Mouse (Mus musculus): ENCODE measurements around the gene Lamtor2.
"Not testable (repeated sequence)": the region's sequence is repeated elsewhere in the genome, so short reads cannot be mapped to it uniquely, and the experiment has no call there.

Lamtor2 gene

DNA sequence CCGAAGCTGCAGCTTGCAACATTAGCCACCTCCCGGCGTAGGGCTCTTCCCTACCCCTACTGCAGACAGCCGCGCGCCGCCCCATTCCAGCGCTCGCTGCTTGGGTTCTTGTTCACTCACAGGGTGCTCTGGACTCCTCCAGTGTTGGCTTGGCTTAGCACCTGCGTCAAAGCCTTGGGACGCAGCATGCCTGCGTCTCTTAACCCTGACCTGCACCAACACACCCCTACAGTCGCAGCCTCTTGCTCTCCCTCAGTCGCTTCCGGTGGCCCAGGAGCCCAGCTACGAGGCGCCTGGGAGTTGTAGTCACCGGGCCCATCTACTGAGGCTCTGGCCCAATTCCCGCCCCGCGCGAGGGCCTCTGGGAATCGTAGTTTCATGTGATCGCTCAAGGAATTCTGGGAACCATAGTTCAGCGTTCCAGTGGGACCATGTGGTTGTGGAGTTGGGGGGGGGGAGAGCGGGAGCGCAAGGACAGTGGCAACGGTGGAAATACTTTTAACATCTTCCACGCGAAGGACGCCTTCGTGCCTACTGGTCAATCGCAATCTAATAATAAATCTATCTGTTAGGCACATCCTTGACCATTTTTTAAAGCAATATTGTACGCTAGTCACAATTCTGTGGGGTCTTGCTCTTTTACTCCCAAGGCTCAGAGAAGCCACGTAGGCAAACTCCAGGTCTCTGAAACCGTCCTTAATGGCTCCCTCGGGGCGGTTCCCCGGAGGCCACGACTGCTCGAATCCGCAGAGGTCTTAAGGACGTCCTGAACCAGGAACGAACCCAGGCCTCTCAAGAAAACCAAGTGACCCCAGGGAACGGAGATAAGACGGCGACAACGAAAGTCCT lies at the start of gene Lamtor2:
Gene Lamtor2 (minus strand): TSS at position 399 of the 849 bp plus-strand sequence.
- peak; percentile 98 for DNase-seq (ENCODE audit: low read depth, low spot score)

DNA sequence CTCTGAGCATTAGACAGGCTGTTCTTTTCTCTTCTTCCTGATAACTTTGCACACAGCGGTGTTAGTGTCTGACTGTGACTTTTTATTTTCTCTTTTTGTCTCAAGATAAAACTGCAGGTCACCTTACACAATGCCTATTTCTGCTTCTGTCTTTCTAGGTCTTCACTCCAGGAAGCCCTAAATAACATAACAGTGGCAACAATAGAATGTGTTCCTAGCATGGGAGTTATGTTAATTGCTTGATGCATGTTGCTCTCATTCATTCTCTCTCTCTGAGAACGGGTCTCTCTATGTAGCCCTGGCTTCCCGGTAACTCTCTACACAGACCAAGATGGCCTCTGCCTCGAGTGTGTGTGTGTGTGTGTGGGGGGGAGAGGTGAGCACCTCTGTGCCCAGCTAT lies 49.6 kb upstream of the Lamtor2 start:
- DNase-seq (ENCODE audit: low read depth, low spot score) = no peak

DNA sequence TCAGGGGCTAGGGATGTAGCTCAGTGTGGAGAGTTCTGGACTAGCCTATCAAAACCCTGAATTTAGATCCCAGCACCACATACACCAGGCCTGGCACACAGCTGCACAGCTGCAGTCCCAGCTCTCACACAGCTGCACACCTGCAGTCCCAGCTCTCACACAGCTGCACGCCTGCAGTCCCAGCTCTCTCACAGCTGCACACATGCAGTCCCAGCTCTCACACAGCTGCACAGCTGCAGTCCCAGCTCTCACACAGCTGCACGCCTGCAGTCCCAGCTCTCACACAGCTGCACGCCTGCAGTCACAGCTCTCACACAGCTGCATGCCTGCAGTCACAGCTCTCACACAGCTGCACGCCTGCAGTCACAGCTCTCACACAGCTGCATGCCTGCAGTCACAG lies 43.7 kb upstream of the Lamtor2 start:
- not testable (repeated sequence) for DNase-seq (ENCODE audit: low read depth, low spot score)

DNA sequence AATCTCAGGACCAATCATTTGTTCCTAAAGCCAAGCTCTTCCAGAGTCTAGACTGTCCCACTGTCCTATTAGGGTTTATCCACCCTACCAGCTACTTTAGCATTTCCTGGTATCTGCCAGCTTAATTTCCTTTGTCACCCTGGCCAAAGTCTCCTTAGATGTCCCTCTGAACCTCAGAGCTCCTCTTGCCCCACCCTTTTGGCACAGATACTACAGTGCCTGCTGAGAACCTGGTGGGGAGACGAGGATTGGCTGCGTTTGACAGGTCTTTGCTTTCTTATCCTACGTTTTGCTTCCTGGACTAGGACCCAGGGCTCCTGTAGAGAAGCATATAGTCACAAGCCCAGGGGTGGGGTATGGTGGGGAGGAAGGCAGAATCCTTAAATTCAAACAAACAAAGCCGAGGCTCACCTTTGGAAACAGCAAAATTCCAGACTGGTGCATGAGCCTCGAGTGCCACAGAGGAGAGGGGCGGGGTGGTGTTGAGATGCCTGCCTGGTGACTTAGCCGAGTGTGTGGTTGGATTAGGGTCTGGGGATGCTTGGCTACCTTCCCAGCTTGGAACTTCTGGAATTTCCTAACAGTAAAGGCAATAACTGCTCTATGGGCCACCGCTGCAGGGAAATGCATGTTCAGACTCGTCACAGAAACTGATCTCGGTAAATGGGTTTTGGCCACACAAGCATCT lies 41.2 kb upstream of the Lamtor2 start:
- DNase-seq (ENCODE audit: low read depth, low spot score) = no peak

DNA sequence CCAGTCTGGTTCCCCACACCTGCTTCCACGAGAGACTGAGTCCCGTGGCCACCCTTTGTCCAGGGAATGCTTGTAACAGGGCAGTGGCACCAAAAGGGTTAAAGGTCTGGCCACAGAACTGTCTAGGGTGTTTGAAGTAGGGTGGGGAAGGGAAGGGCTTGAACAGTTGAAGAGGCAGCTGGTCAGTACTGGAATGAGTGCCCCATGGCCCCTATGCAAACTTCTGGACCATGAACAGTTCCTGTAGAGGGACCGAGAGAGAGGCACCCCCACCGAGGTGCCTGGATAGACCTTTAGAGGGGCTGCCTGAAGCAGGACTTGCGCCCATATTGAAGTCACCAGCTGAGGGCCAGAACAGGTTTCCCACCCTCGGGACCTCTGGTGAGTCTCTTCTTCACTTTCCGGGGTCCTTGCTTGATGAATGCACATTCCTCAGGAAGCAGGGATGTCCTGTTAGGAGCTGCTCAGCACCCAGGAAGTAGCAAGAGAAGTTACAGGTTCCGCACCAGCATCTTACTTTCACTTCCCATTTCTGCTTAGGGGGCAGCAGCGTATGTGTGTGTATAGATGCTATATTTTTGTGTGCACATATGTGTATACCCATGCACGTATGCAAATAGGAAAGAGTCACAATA lies 40.2 kb upstream of the Lamtor2 start:
- no peak for DNase-seq (ENCODE audit: low read depth, low spot score)

DNA sequence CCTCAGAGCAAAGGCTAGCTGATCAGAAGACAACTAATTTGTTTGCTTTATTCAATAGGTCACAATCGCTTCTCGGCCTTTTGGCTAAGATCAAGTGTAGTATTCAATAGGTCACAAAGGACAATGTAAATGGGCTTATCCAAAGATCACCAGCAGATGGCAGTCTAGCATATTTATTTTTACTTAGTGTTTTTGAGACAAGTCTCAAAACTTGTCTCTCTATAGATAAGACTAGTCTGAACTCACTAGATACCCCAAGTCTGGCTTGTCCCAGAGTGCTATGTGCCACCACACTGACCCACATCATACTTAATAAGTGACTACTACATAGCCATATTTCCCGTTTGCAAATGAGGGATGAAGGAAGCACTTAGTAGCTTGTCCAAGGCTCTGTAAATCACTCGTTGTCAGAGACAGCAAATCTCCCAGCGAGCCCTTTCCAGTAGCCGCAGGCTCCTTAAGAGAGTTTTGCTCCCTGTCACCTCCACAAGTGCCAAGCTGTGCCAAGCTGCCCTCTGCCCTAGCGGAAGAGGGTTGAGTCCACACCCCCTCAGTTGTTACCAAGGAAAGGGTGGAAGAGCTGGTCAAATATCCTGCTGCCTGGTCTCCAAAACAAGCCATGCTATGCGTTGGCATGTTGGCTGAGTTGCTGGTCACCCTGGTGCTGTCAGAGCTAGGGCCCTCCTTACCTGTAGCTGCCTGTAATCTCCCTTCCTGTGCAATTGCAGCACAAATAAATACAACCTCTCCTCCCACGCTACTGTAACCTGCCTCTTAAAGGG lies 39.3 kb upstream of the Lamtor2 start:
- DNase-seq (ENCODE audit: low read depth, low spot score) = peak; percentile 57

DNA sequence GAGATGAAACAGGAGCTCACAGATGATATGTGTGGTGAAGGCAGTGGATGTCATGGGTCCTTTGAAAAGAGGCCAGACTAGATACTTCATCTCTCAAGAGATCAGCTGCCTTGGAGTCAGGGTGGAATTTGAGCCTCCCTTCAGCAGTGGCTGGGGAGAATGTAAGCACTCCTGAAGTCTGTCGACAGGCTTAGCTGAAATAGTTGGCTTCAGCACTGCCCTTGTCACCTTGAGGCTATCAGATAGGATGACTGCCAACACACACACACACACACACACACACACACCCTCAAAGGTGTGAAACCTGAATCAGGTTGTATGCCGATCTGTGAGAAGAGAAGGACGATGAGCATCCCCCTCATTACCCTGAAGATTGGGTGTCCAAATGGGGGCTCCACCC lies 38.2 kb upstream of the Lamtor2 start:
- DNase-seq (ENCODE audit: low read depth, low spot score) = no peak

DNA sequence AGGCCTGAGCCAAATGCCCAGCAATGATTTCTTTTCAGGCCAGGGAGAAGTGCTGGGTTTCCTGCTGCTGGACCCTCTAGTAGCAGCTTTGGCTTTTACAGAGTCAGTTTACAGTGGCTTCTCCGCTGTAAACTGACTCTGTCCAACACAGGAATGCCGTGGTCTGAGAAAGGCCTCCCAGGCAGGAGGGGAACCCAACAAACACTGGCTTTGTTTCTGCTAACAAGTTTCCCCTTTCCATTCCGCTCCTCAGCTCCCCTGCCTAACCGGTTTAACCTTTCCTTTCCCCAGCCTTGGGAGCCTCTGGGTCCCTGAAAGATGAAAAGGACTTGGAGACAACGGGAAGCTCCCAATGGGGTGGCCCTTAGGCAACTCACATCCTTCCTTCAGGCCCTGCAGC lies 37.4 kb upstream of the Lamtor2 start:
- no peak for DNase-seq (ENCODE audit: low read depth, low spot score)

DNA sequence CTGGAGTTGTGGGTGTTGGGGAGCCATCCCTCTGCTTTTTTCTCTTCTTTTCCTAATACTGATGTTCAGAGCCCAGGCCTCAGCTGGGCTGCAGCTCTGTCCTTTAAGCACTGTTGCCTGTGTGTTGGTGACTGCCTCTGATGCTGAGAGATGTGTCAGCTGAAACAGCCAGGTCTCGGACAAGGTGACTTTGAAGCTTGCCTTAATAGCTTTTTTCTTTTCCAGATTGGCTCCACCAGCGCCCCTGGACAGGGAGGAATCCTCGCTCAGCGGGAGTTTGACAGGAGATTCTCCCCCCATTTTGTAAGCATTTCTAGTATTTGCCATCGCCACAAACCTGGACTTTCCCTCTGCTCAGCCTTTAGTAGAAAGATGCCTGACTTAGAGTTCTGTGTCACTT lies 33.8 kb upstream of the Lamtor2 start:
- no peak for DNase-seq (ENCODE audit: low read depth, low spot score)

DNA sequence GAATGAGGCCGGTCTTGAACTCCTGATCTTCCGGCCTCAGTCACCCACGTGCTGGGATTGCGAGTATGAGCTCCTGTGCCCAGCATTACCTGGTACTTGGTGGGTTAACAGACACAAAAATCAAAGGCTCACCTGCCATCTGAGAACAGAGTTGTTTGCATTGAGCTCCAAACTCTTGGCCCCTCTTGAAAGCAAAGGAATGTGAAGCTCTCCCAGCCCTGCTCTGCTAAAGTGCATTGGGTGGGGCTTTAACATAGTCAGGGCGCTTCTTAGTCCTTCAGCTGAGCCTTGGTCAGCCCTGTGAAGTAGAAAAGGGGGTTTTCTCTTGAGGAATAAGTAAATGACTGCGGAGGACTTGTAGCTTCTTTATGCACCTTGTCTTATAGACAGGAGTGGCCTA lies 32.9 kb upstream of the Lamtor2 start:
- no peak for DNase-seq (ENCODE audit: low read depth, low spot score)

DNA sequence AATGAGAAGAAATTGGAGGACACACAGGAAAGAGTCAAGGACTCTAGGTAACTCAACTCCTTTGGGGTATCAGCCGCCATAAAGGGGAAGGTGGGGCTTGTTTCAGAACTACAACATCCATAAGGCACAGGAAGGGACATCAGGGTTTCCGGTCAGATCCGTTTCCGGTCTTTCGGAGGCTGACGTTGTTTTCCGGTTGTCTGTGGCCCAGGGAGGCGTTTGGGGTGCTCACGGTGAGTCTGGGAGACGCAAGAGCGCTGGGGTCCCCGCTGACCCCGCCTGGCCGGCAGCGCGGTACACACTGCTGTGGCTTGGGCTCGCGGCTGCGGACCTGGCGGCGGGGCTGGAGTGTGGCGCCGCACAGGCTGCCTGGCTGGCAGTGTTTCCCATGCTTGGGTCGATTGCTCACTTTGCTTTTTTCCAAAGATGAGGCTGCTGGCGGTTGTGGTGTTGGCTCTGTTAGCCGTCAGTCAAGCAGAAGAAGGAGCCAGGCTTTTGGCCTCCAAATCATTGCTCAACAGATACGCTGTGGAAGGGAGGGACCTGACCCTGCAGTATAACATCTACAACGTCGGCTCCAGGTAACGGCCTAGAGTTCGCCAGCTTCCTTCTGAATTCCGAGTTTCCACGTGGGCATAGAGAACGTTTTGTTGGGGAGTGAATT lies 26.7 kb upstream of the Lamtor2 start:
- peak; percentile 55 for DNase-seq (ENCODE audit: low read depth, low spot score)

DNA sequence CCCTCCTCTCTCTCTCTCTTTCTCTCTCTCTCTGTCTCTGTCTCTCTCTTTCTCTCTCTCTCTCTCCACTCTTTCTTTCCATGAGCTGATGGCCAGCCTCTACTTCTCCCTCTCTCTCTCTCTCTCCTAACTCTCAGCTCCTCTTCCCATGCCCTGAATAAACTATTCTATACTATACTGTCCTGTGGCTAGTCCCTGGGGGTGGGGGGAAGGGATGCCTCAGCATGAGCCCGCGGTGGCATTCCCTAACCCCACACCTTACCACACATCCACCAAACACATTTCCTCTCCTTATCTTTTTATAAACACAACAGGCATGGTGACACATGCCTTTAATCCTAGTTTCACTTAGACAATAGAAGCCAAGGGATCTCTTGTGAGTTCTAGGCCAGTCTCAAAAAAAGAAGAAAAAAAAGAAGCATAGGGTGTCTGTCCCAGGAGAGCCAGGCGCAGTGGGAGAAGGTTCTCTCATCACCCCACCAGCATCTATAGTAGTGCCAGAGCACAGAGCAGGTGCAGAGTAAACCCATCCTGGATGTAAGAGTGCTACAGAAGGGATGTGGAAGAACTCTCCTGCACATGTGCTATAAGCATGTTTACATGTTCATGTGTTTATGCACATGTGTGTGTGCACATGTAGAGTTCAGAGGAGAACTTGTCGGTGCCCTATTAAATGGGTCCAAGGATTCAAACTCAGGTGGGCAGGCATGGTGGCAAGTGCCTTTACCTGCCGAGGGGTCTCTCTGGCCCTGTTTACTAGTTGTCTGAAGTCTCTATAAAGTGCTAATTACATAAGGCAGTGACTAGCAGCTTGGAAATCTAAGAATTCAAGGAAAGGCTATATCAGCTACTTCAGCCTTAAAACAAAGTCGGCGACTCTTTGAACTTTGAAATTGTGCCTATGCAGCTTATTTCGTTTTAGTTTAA lies 25.9 kb upstream of the Lamtor2 start:
- no peak for DNase-seq (ENCODE audit: low read depth, low spot score)

DNA sequence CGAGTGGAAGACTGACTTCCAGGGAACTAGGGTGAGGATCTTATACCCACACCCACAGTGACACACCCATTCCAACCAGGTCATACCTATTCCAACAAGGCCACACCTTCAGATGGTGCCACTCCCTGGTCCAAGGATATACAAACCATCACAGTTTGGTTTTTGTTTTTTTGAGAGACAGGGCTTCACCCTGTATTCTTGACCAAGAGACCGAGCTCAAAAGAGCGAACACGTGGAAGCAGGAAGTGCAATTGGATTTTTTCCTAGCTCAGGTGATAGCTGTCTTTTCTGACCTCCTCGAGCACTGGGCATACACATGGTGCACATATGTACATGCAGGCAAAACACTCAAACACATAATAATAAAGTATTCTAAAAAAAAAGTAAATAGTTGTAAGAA lies 25.0 kb upstream of the Lamtor2 start:
- DNase-seq (ENCODE audit: low read depth, low spot score) = not testable (repeated sequence)

DNA sequence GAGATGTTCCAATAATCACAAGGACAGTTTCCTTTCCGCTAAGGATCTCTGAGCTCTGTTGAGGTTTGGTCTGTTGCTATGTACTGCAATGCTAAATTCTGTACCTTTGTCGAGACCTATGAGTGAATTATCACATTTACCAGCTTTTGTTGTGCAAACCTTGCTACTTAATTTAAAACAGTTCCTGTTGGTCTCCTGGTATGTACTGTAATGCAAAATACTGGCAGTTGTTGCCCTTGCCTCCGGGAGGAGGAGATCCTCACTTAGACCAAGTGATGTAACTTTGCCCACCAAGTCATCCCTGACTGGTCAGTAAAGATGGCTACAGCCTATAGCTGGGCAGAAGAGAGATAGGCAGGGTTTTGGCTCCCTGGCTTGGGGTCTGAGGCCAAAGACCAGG lies 22.7 kb upstream of the Lamtor2 start, which contains the start of gene Ssr2:
Gene Ssr2 (plus strand): TSS at position 337 of the 400 bp plus-strand sequence.
- no peak for DNase-seq (ENCODE audit: low read depth, low spot score)

DNA sequence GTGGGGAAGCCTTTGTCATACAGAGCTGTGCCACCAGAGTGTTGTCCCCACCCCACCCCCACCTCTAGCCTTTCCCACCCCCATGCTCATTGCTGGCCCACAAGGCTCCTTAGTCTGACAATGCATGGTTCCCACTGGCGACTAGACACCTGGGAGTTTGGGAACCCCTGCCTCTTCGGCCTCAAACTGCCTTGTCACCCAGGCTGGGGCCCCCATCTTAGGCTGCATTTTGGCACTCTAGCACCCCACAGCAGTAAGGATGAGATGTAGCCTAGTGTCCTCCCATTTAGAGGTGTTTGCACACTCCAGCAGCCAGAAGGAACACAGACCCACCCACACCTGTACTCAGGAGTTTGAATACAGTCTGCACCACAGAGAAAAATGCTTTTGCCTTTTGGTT lies 20.9 kb upstream of the Lamtor2 start:
- no peak for DNase-seq (ENCODE audit: low read depth, low spot score)

DNA sequence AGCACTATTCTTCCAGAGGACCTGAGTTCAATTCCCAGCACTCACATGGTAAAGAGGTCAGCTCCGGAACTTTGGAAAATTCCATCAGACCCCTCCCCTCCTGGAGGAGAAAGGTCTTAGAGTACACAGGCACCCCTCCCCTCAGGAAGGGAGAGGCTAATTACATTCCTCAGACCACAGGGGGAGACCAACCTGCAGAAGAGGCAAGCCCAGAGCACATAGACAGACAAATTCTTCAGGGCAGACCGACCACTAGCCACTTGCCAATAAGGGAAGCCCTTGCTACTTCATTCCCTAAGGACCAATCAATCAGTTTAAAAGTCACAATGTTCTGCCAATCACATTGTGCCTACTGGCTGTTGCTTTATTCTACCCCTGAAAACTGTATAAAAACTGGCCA lies 20.0 kb upstream of the Lamtor2 start:
- no peak for DNase-seq (ENCODE audit: low read depth, low spot score)

DNA sequence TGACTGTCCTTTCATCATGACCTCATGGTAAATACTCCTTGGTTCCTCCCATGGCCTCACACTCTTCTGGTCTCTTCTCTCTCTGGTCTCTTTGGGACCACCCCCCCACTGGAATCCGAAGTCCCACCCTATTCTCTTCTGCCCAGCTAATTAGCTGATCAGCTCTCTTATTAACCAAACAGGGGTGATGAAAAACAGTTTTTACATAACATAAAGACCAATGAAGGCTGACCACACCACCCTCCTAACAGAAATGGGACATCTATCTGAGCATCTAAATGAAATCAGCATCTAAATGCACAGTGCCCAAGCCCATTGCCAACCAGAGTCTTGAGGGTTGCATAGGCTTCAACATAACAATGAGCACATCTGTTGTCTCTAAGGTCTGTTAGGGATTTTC lies 19.0 kb upstream of the Lamtor2 start:
- DNase-seq (ENCODE audit: low read depth, low spot score) = no peak

DNA sequence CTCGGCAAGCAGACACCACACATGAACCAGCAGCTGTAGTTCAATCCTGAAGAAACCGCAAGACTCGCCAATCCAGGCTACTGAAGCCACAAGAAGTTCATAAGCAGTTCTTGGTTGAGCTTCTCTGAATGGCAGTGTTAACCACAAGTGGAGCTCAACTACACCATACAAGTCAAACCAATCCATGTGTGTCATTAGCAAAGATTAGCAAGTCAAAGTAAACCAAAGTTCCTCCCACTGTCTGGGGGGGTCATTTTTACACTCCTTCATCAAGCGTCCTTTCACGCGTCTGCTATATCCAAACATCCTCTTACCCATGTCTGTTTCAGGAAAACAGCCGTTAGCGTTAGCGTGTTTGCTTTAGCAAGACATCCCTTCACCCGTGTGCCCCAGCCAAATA lies 17.5 kb upstream of the Lamtor2 start:
- no peak for DNase-seq (ENCODE audit: low read depth, low spot score)

DNA sequence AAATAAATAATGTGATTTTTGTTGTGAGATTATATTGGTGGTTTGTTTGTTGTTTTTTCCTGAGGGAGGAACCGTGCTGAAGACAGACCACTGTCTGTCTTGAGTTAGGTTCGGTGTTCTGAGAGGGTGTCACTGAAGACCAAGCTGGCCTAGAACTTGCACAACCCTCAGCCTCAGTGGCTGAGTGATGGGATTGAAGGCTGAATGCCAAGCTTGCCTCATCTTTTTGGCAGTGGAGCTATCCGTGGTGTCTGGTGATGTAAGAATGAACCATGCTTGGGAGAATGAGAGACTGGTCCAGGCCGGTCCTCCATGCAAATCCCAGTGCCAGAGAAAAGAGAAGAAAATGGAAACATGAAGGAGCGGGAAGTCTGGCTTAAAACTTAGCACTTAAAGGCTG lies 16.8 kb upstream of the Lamtor2 start:
- DNase-seq (ENCODE audit: low read depth, low spot score) = no peak

DNA sequence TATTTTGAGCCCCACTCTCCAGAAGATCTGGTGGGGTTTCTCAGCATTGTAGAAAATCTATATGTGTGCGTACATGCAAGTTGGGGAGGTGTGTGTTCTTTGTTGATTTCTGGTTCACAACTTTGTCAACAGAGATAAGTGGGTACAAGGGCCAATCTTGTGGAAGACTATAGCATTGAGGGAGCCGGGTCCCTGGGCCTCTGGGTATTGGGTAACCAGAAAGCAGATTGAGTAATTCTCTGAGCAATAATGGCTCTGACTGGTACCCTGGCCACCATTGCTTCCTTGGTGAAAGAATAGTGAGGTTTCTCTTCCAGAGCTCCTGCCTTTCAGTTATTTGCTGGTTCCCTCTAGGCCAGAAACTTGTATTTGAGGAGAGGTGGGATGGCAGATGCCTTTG lies 16.2 kb upstream of the Lamtor2 start:
- no peak for DNase-seq (ENCODE audit: low read depth, low spot score)

Measured in embryo, embryonic 11.5 days (tissue).